Mouse (Mus musculus): Measurements from ENCODE around the gene Spic. TPM values are rescaled to one million over a fixed set of nuclear protein-coding genes. Genes with fewer than 3 reads are reported as not detected.

The Spic gene
- polyA plus RNA-seq (2014; fragmentation: Illumina TruSeq; extraction: RNeasy Lipid Tissue Mini Kit (QIAGEN cat#74804); ENCODE audit: insufficient read depth, low read depth, low replicate concordance): 0.35 TPM

GRCm38 (mm10) chr10:88684925-88685324 lies at the start of gene Spic:
Gene Spic, minus strand, starts transcription at chr10:88685015.

GRCm38 (mm10) chr10:88730571-88731495 lies 46.0 kb upstream of the Spic start, which contains the start of gene Arl1:
Gene Arl1, plus strand, starts transcription at chr10:88730858.

Other genes starting within 250 kb of the Spic start
- not detected for gene Sycp3, start 225.4 kb downstream of the Spic start, polyA plus RNA-seq (2014; fragmentation: Illumina TruSeq; extraction: RNeasy Lipid Tissue Mini Kit (QIAGEN cat#74804); ENCODE audit: insufficient read depth, low read depth, low replicate concordance)
- 73.1 TPM for gene Chpt1, start 180.9 kb downstream of the Spic start, polyA plus RNA-seq (2014; fragmentation: Illumina TruSeq; extraction: RNeasy Lipid Tissue Mini Kit (QIAGEN cat#74804); ENCODE audit: insufficient read depth, low read depth, low replicate concordance)
- not detected for gene Mybpc1, start 79.9 kb downstream of the Spic start, polyA plus RNA-seq (2014; fragmentation: Illumina TruSeq; extraction: RNeasy Lipid Tissue Mini Kit (QIAGEN cat#74804); ENCODE audit: insufficient read depth, low read depth, low replicate concordance)
- gene Arl1, start 45.8 kb upstream of the Spic start, polyA plus RNA-seq (2014; fragmentation: Illumina TruSeq; extraction: RNeasy Lipid Tissue Mini Kit (QIAGEN cat#74804); ENCODE audit: insufficient read depth, low read depth, low replicate concordance): 118 TPM
- gene Utp20, start 141.8 kb upstream of the Spic start, polyA plus RNA-seq (2014; fragmentation: Illumina TruSeq; extraction: RNeasy Lipid Tissue Mini Kit (QIAGEN cat#74804); ENCODE audit: insufficient read depth, low read depth, low replicate concordance): 8.9 TPM
- gene Slc5a8, start 201.0 kb upstream of the Spic start, polyA plus RNA-seq (2014; fragmentation: Illumina TruSeq; extraction: RNeasy Lipid Tissue Mini Kit (QIAGEN cat#74804); ENCODE audit: insufficient read depth, low read depth, low replicate concordance): 0.40 TPM